Mouse (Mus musculus) embryonic facial prominence, embryonic 14.5 days (tissue): ENCODE results near the gene Prdm16. TPM values are rescaled to one million over a fixed set of nuclear protein-coding genes. Genes with fewer than 3 reads are reported as not detected.
A peak's percentile ranks its signal among the peaks of the same experiment; 100 is the strongest.

Source experiments
- ATAC-seq: fragments of 200-750 bp; cut with Nextera tagmentation; 2 replicates; pipeline ENCODE4 v1.8.0; 2017; ENCODE audit warnings: low read depth, moderate number of reproducible peaks, moderate TSS enrichment
- DNase-seq: peaks from one replicate; pipeline ENCODE4 v3.0.0-alpha.2; 2015; ENCODE audit warnings: low spot score
- H3K27ac ChIP-seq: fragments of 300-500 bp; sonication (generic); replicated peaks from 2 replicates; pipeline ENCODE4 v1.5.1; 2014; ENCODE audit warnings: low read depth, mild to moderate bottlenecking, low read length, moderate library complexity
- H3K27me3 ChIP-seq: fragments of 300-500 bp; sonication (generic); replicated peaks from 2 replicates; pipeline ENCODE4 v1.6.1; 2014; ENCODE audit warnings: low read length; ENCODE audit not compliant: control insufficient read depth, insufficient read depth
- H3K36me3 ChIP-seq: fragments of 300-500 bp; sonication (generic); 2 replicates; pipeline ENCODE4 v1.6.1; 2014; ENCODE audit warnings: low read length, mixed read lengths; ENCODE audit not compliant: control insufficient read depth, insufficient read depth
- H3K4me1 ChIP-seq: fragments of 300-500 bp; sonication (generic); 2 replicates; pipeline ENCODE4 v1.6.1; 2014; ENCODE audit warnings: antibody characterized with exemption, low read length; ENCODE audit not compliant: control insufficient read depth, insufficient read depth
- H3K4me2 ChIP-seq: fragments of 300-500 bp; sonication (generic); 2 replicates; pipeline ENCODE4 v1.6.1; 2014; ENCODE audit warnings: low read depth, mild to moderate bottlenecking, low read length, moderate library complexity, mixed read lengths
- H3K4me3 ChIP-seq: fragments of 300-500 bp; sonication (generic); 2 replicates; pipeline ENCODE4 v1.5.1; 2014; ENCODE audit warnings: low read depth, mild to moderate bottlenecking, low read length
- H3K9ac ChIP-seq: fragments of 300-500 bp; sonication (generic); 2 replicates; pipeline ENCODE4 v1.6.1; 2014; ENCODE audit warnings: low read depth, mild to moderate bottlenecking, low read length, moderate library complexity, mixed read lengths
- H3K9me3 ChIP-seq: fragments of 300-500 bp; sonication (generic); 2 replicates; pipeline ENCODE4 v1.6.1; 2016; ENCODE audit warnings: low read length; ENCODE audit not compliant: control insufficient read depth
- WGBS: fragments of 180-500 bp; shearing (Covaris S2); extraction: QIAGEN DNeasy Blood & Tissue Kit; methylation state at CpG from one replicate; pipeline ENCODE4 v1.1.7; 2014; 5-methylcytosine and 5-hydroxymethylcytosine counted together
- polyA plus RNA-seq: library from polyadenylated mRNA; unstranded; fragments of >200 nt; fragmentation: Nextera tagmentation; extraction: Ambion mirVana; gene quantifications from 2 replicates; pipeline ENCODE4 v1.2.1, GENCODE M21; 2014

Gene Prdm16
- polyA plus RNA-seq, 1 experiment from 2014 or later, result 12.7 TPM

DNA sequence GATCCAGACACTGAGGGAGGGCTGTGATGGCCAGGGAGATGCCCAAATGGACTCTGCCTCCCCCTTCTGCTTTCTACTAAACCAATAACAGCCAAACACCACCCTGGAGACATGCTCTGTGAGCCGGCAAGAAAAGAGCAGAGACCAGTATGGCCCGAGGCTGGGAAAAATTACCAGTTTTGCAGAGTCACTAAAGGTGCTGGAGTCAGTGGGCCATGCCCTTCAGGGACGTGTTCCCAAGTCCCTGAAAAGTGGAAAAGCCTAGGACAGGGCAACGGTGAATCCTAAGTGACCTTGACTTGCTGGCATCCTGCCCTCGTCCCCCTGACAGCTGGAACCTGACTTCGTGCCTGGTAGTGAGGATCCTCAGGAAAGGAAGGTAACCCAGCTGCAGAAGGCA, 5.8 kb upstream of the Prdm16 start:
- 17% methylated on average over 6 of the region's 6 CpGs for WGBS
- H3K9ac ChIP-seq, result no peak overlapping the region

DNA sequence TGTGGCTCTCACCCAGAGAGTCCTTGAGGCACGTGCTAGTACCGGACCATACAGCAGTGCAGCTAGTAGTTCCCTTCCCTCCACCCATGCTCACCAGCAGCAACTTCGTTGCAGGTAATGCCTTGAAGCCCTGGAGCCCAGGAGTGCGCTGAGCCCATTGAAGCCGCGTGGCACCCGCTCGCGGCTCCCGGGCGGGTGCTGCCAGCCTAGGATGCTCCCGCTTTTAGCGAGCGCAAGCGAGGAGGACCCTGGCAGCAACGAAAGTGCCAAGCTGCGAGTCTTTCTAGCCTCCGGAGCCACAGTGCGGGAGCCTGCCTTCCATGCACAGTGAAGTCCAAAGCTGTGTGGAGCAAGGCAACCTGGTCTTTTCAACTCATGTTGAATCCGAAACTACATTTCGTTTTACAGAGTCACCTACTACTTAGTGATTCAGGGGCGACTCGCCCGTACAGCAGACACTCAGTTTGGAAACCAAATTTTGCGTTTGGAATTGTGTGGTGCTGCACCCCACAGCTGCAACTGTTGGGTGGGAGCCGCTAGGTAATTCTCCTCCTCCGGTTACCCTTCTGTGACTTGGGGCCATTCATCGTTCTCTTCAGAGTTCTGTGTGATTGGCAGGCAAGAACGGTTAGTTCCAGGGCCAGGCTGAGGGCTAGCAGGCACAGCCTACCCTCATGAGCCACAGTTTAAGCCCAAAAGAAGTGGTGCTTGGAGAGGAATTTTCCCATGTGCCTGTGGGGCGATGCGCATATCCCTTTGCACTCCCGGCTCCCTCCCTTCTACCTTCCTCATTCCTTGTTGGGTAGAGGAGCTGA, 4.8 kb upstream of the Prdm16 start:
- peak overlapping the region; percentile 22 for H3K4me3 ChIP-seq
- WGBS, result 6% methylated on average over 30 of the region's 32 CpGs
- peak overlapping the region; percentile 92 for H3K4me2 ChIP-seq
- peaks cover 73% of the 10 kb centered on the region for H3K27me3 ChIP-seq
- peaks cover 5% of the 10 kb centered on the region; the same call in 1 of the 2 replicates for H3K9me3 ChIP-seq
- no peaks in the 10 kb centered on the region; the same call in 1 of the 2 replicates for H3K4me1 ChIP-seq
- H3K27ac ChIP-seq, result no peak overlapping the region; the same call in 1 of the 2 replicates
- H3K36me3 ChIP-seq, result no peaks in the 10 kb centered on the region
- peak overlapping the region; percentile 57; the same call in 1 of the 2 replicates for H3K9ac ChIP-seq
- ATAC-seq (no peak), DNase-seq (no peak)

More for the DNA sequence above, 5.8 kb upstream of the Prdm16 start:
- Histone ChIP-seq H3K4me1 (no peaks in the 10 kb centered on the region; the same call in 1 of the 2 replicates), H3K4me2 (no peak overlapping the region), H3K27me3 (peaks cover 67% of the 10 kb centered on the region), H3K36me3 (no peaks in the 10 kb centered on the region), H3K4me3 (no peak overlapping the region), H3K27ac (no peak overlapping the region), H3K9me3 (peaks cover 14% of the 10 kb centered on the region; the same call in 1 of the 2 replicates)
- ATAC-seq, result no peak
- no peak for DNase-seq

DNA sequence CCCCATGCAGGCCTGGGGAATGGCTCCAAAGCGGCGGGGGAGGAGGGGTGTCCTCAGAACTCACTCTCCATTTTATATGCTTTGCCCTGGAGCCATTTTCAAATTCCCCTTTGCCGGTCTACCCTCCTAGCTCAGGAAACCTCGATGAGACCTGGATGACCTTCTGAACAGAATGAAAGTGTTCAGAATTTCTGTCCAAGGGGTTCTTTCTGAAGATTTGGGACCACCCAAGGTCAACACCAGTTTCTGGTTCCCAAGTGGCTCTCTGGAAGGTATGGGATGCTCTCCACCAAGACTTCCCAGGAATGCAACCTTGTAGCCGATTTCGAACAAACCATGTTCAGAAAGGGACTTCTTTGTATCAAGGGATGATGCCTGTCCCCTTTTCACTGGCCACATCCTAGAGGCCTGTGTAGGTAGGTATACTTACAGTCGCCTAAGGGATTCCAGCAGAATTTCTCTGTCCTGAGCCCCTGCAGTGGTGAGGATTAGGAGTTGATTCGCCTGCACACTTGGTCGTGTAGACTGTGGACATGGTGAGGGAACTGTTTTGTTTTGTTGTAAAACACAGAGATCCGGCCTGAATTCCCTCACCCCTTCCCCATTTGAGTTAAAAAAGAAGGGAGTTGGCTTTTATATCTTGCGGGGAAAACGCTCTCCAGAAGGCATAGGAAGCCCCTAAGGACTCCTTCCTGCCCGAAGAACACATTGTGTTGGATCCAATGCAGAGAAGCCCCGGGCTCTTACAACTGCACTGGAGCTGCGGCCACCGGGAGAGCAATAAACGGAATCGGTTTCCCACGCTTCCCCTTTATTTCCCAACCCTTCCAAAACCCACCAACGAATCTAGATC, 4.0 kb upstream of the Prdm16 start:
- no peaks in the 10 kb centered on the region for H3K36me3 ChIP-seq
- no peak for DNase-seq
- peak overlapping the region; percentile 29; the same call in 1 of the 2 replicates for H3K27ac ChIP-seq
- no peak for ATAC-seq
- H3K4me2 ChIP-seq, result peak overlapping the region; percentile 92
- no peaks in the 10 kb centered on the region; the same call in 1 of the 2 replicates for H3K4me1 ChIP-seq
- H3K9me3 ChIP-seq, result peaks cover 5% of the 10 kb centered on the region; the same call in 1 of the 2 replicates
- peak overlapping the region; percentile 57; the same call in 1 of the 2 replicates for H3K9ac ChIP-seq
- 10% methylated on average over 20 of the region's 20 CpGs for WGBS
- H3K27me3 ChIP-seq, result peaks cover 73% of the 10 kb centered on the region
- peak overlapping the region; percentile 22; the same call in 1 of the 2 replicates for H3K4me3 ChIP-seq

DNA sequence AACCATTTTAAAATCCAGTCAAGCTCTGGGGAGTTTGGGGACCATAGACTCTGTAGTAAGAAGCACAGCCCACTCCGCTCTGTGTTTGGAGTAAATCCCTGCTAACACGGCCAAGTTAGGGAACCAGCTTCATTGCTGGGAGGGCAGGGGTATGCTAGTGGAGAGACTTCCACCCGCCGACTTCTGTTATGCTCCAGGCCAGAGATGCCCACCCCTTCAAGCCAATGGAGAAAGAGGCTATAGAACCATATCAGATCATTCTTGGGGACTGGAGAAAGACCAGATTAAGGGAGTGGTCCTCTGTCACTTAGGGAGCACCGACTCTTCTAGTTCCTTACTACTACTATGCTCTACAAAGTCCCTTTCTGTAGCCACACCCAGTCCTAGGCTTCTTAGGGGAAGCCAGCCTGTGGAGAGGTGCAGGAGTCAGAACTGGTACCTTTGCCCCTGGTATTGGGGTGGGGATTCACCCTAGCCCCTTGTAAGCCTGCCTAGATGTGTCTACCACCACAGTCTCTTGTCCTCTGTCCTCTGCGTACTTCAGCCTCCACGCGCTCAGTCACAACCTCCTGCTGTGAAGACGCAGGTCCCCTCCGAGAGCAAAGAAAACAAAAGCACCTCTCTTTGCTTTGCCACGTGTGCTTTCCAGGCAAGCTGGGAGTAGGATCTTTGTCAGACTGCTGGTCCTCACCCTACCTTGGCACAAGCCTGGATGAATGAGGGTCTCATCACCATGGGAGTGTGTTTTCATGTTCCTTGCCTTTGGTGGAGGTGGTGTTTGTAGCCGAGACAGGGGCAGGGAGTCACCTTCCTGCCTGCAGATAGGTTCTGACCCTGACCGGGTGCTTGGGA, 3.1 kb upstream of the Prdm16 start:
- Histone ChIP-seq H3K9ac (peak overlapping the region; percentile 53; the same call in 1 of the 2 replicates), H3K27me3 (peaks cover 81% of the 10 kb centered on the region), H3K4me2 (peak overlapping the region; percentile 92), H3K36me3 (no peaks in the 10 kb centered on the region), H3K27ac (peak overlapping the region; percentile 29; the same call in 1 of the 2 replicates), H3K9me3 (no peaks in the 10 kb centered on the region), H3K4me1 (no peaks in the 10 kb centered on the region; the same call in 1 of the 2 replicates), H3K4me3 (peak overlapping the region; percentile 22; the same call in 1 of the 2 replicates)
- DNase-seq, result no peak
- no peak for ATAC-seq
- 25% methylated on average over 13 of the region's 13 CpGs for WGBS

DNA sequence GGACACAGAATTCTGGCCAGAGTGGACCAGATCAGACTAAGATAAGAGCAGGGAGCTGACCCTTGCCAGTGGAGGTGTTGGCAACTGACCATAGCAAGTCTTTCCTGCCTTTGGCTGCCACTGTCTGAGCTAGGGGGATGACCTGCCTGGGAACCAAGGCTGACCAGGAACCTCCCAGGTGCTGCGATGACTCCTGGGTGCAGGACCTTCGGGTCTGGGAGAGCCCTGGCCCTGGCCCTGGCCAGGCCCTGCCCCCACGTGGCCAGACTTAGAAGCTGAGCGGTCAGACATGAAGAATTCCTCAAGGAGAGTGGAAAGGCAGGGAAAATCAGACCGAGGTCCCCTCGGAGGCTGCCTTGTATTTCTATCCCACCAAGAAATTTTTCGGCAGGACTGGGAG, 2.5 kb upstream of the Prdm16 start:
- DNase-seq, result no peak

DNA sequence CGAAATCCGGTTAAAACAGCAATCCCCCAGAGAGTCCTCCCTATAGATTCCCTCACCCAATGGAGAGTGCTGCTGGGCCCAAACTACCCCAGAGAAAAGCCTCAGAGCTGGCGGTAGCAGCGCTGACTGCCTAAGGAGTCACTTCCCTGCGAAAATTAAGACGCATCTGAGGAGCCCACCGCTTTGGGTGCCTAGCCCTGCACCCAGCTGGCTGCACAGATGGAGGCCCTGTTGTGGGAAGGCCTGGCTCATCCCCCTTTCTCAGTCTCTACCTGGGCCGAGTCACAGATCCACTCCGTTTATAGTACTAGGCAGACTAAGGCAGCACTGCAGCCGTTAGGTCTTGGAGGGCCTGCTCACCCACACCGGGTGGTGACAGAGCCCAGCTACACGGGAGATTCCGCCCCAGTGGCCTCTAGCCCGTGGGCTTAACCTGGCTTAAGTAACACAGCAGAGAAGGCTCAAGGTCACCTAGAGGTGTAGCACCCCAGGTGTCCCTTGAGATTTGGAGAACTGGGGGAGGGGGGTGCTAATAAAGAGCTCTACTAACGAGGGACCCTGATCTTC, 1.7 kb upstream of the Prdm16 start:
- Histone ChIP-seq H3K4me3 (peak overlapping the region; percentile 59), H3K36me3 (no peaks in the 10 kb centered on the region), H3K27ac (peak overlapping the region; percentile 95), H3K9ac (peak overlapping the region; percentile 75), H3K4me2 (peak overlapping the region; percentile 92), H3K4me1 (no peaks in the 10 kb centered on the region; the same call in 1 of the 2 replicates), H3K27me3 (peaks cover 87% of the 10 kb centered on the region), H3K9me3 (no peaks in the 10 kb centered on the region)
- 10% methylated on average over 15 of the region's 15 CpGs for WGBS
- DNase-seq (no peak), ATAC-seq (no peak)

More for the DNA sequence above, 2.5 kb upstream of the Prdm16 start:
- Histone ChIP-seq H3K4me3 (peak overlapping the region; percentile 22), H3K27me3 (peaks cover 87% of the 10 kb centered on the region), H3K9me3 (no peaks in the 10 kb centered on the region), H3K4me2 (peak overlapping the region; percentile 92), H3K9ac (peak overlapping the region; percentile 53), H3K4me1 (no peaks in the 10 kb centered on the region; the same call in 1 of the 2 replicates), H3K27ac (peak overlapping the region; percentile 29; the same call in 1 of the 2 replicates), H3K36me3 (no peaks in the 10 kb centered on the region)
- WGBS, result 9% methylated on average over 7 of the region's 7 CpGs
- ATAC-seq, result no peak

DNA sequence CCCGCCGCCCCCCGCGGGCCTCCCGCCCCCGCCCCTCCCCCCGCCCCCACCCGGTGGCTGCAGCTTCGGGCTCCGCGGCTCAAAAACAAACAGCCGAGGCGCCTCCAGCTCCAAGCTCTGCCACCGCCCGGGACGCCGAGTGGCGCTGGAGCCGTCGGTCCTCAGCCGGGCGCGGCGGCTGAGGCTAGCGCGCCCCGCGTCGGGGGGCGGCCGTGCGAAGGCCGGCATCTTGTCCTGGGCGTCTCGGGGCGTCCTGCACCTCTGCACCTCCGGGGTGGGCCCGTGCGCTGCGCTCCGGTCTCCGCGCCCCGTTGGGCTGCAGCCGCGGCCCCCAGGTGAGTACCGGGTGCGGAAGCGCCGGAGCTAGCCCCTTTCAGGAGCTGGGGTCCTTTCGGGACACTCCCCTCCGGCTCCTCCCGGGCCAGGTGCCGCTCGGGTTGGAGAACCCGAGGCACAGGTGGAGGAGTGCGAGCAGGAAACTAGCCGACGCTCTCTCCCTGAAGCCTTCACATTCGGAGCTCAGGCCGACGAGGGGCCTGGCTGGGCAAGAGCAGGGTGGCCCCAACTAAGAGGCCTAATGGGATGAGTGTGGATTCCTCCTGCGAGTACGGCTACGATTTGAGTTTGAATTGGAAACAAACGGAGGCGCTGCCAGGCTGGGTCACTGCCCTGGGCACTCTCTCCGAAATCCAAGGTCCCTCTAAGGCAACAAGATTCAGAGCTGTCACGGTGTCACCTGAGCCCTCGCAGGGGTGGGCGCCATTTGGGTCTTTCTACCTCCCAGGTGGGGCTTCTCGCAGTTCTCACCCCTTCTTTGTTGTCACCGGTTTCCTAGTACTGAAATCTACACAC, 1.0 kb upstream of the Prdm16 start:
- H3K27me3 ChIP-seq, result peaks cover 87% of the 10 kb centered on the region
- no peaks in the 10 kb centered on the region for H3K36me3 ChIP-seq
- no peaks in the 10 kb centered on the region; the same call in 1 of the 2 replicates for H3K4me1 ChIP-seq
- H3K4me2 ChIP-seq, result peak overlapping the region; percentile 92
- H3K27ac ChIP-seq, result peak overlapping the region; percentile 95
- 2% methylated on average over 27 of the region's 73 CpGs for WGBS
- H3K9me3 ChIP-seq, result no peaks in the 10 kb centered on the region
- peak overlapping the region; percentile 59 for H3K4me3 ChIP-seq
- DNase-seq (no peak), ATAC-seq (no peak)
- peak overlapping the region; percentile 75 for H3K9ac ChIP-seq
